Mouse (Mus musculus) kidney, adult 8-10 months (tissue): ENCODE data around the gene Zfp445.

Experiments
- DNase-seq, 2 experiments: peaks; one replicate each; pipeline ENCODE4 v3.0.0; 2022

The Zfp445 gene

GRCm38 (mm10) chr9:122836126-122836525 lies 29.7 kb downstream of the Zfp445 start:
- no peak for DNase-seq

DNA sequence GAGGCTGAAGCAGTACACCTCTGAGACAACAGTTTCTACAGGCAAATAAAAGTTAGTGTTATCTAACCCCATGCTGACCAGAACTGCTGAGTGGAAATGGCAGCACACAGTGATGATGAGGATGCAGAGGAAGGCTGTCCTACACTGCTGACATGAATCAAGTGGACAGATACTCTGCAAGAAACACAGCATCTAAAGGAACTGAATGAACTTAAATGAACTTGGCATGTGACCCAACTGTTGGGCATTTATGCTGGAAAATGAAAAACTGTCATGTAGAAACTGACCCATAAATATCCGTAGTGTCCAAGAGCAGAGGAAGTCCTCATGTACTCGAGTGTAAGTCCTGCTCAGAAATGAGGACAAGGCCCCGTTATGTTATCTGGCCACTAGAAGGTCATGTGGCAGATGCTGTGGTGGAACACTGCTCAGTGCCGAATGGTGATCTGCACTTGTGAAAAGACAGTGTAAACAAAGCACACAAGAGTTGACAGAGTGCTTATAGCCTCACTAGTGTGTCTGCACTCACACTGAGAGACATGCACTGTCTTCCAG lies 35.9 kb downstream of the Zfp445 start:
- DNase-seq: no peak

DNA sequence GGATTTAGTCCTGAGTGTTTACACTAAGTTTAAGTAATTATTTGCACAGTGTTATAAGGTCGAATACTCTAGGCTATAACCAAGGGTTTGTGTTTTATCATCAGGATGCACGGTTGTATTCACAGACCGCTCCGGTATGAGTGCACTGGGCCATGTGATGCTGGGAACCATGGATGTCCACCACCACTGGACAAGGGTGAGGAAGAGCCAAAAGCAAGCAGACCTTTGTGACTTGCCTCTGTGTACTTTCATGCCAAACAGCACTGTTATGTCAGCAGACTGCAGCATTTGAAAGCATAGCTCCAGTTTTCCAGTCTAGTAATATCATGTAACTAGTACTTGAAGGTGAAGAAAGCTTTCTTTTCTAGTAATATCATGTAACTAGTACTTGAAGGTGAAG lies 39.1 kb downstream of the Zfp445 start:
- no peak for DNase-seq

DNA sequence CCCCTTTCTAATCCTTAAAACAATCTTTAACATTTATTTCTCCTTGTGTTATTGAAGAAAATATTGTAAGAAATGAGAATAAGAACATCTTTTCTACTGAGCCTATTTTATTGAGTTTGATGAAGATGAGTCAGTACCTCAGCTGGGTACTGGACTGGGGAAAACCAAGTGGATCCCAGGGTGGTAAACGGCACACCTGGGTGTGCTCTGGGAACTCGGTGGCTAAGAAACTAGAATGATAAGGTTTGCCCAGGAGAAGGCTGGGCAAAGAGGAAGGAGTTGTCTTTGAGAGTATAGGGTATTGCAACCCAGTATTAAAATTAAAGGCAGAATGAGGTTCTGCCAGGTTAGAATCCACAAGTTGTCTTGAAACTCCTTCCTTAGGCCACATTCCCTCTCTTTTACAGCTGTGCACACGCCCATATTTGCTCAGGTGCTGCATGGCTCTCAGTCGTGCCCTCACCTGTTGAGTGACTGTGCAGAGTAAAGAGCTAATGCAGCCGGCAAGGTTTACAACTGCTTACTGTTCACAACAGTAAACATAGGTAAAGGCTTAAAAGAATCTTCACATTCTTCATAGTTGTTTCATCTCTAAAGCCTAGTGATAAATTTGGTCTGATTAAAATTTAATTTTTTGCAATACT lies 42.3 kb downstream of the Zfp445 start:
- DNase-seq: no peak

- DNase-seq: peak; percentile 28 to 38
These were observed 50.5 kb downstream of the Zfp445 start for GRCm38 (mm10) chr9:122815239-122815851.

DNA sequence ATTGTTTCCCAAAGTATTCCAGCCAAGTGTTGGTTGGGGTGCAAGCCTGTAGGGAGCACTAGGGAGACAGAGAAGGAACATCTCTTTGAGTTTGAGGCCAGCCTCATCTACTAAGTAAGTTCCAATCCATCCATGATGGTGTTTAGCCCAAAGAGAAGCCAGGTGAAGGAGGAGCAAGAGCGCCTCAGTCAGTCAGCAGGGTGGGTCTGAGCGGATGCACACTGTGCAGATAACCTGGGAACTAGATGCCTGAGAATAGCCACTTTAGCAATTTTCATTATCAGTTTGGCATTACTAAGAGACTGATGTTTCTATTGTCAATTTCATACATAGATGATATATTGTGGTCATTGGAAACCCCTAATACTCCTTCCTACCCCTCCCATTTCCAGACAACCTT lies 51.0 kb downstream of the Zfp445 start:
- DNase-seq: no peak

DNA sequence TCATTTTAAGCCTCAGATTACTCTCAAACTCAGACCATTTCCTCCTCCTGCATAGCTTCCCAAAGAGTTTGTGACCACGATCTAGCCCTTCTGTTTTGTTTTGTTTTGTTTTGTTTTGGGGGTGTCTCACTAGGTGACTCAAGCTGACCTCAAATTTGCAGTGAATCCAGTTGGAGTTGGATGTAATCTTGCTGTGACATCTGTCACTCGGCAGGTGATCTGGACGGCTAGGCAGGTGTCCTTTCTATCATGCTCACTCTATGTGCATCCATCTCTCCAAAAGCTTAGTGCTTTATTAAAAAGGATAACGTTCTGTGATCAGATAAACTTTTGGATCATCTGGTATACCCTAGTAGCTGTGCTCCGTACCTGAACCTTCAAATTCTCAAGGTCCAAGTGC lies 53.4 kb downstream of the Zfp445 start:
- DNase-seq: no peak

- DNase-seq: no peak
These were observed 55.6 kb downstream of the Zfp445 start for GRCm38 (mm10) chr9:122810212-122810611.

GRCm38 (mm10) chr9:122807186-122807585 lies 58.6 kb downstream of the Zfp445 start:
- no peak for DNase-seq

GRCm38 (mm10) chr9:122805845-122806341 lies 59.9 kb downstream of the Zfp445 start:
- no peak for DNase-seq

GRCm38 (mm10) chr9:122805053-122805844 lies 60.6 kb downstream of the Zfp445 start, which contains the start of gene Tcaim:
TSS of gene Tcaim (plus strand) at chr9:122805539.
- DNase-seq: peak; percentile 90 to 93
